In the genomic region with DNA sequence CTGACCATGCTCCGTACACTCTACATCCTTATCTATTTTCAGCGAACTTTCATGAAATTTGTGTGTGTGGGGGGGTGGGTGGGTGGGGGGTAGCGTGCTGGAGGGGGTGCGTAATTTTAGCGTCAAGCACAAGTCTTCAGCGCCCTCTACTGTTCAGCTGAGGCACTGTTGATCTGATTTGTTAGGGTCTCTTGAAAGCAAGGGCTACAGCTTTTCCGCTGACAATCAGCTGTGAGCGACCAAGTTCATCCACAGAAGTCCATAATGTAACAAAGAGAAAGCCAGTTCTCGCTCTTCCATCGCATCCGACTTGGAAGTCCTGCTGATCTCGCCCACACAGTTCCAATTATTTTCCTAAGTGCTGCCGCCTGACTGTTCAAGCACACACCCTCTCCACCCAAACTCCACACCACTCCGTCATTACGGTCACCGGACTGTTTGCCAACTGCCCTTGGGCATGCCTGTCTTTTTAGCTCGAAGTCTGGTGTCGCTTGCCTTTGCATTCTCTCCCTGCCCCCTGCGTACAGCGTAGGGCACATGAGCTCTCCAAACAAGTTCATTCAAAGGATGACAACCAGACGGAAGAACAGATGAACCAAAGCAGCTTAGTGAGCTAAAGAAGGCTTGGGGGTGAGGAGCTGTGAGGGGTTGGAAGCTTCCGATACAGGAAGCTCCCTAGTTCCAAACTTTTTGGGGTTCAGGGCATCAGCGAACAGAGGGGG, we compare ENCODE assay signal across 8 mouse cellular contexts. TPM values are rescaled to one million over a fixed set of nuclear protein-coding genes. Genes with fewer than 3 reads are reported as not detected.
DNase-seq lines count a peak whose midpoint lies in the region; ATAC-seq and TF ChIP-seq lines count a peak whose summit lies in the region.

No protein-coding gene starts in this region.

- no peaks in the 10 kb centered on the region for H3K9me3 ChIP-seq in heart, embryonic 15.5 days (replicated peaks)

- TF ChIP-seq POLR2A in thymus, adult 2 months (IDR thresholded peaks at IDR 0.05; ENCODE audit: control insufficient read depth, extremely low read depth, insufficient read depth, low read length, poor library complexity) = no peak

- peak; percentile 73 to 80 for DNase-seq in cerebellum, postnatal 10 days
- no peak for DNase-seq in cerebellum, adult 11 months
- DNase-seq in thymus, adult 2 months = peak; percentile 32
- no peak for DNase-seq in thymus, adult 18-20 months
- DNase-seq in layer of hippocampus, postnatal 25 days (ENCODE audit: extremely low spot score in 1 of 2, low spot score in 1 of 2) = peak; percentile 41 to 65
- peak; percentile 55 for DNase-seq in naive thymus-derived CD4-positive, alpha-beta T cell, adult 2 months (ENCODE audit: low read depth)
- no peak for DNase-seq in urinary bladder, adult 18-20 months (ENCODE audit: low spot score in 2 of 2)

- H3K27me3 ChIP-seq in thymus, adult 2 months (ENCODE audit: control insufficient read depth, insufficient read depth, low read length) = no peaks in the 10 kb centered on the region
- H3K27me3 ChIP-seq in heart, embryonic 15.5 days = peaks cover 12% of the 10 kb centered on the region; the same call in 1 of the 2 replicates

- WGBS in thymus, adult 2 months = 50% methylated on average over 23 of the region's 23 CpGs
- WGBS in heart, embryonic 15.5 days = 31% methylated on average over 23 of the region's 23 CpGs

- ATAC-seq in heart, embryonic 15.5 days (replicated peaks; ENCODE audit: insufficient number of reproducible peaks, insufficient read depth, low FRiP score, low read depth) = no peak

- no peak for TF ChIP-seq CTCF in thymus, adult 2 months (IDR thresholded peaks at IDR 0.05; ENCODE audit: borderline replicate concordance, control insufficient read depth, extremely low read depth, insufficient read depth, low read length, poor library complexity)

- H3K4me3 ChIP-seq in thymus, adult 2 months (ENCODE audit: control insufficient read depth, insufficient read depth, low read length) = no peak overlapping the region
- 0 out of 2 replicates have a peak overlapping the region, but pooled peaks have one; percentile 5 for H3K4me3 ChIP-seq in heart, embryonic 15.5 days

- H3K4me1 ChIP-seq in thymus, adult 2 months (replicated peaks; ENCODE audit: control insufficient read depth, insufficient read depth, low read length) = no peaks in the 10 kb centered on the region
- peaks cover 13% of the 10 kb centered on the region for H3K4me1 ChIP-seq in heart, embryonic 15.5 days (replicated peaks)

- no peak overlapping the region for H3K27ac ChIP-seq in thymus, adult 2 months (ENCODE audit: control insufficient read depth, insufficient read depth, low read length)
- no peak overlapping the region for H3K27ac ChIP-seq in heart, embryonic 15.5 days

- H3K4me2 ChIP-seq in heart, embryonic 15.5 days = peak overlapping the region; percentile 36

- no peaks in the 10 kb centered on the region for H3K36me3 ChIP-seq in thymus, adult 2 months (ENCODE audit: control insufficient read depth, insufficient read depth, low read length)
- no peaks in the 10 kb centered on the region for H3K36me3 ChIP-seq in heart, embryonic 15.5 days

- no peak overlapping the region for H3K9ac ChIP-seq in heart, embryonic 15.5 days

RNA-seq across cellular contexts. Expression of a gene that starts 19.1 kb away (rescaled TPM):
- polyA plus RNA-seq in thymus, adult 2 months (2012; rRNA removed) = 2.7 and 3.3 TPM in 2 replicates
- 1.5 and 3.7 TPM in 2 replicates for polyA plus RNA-seq in heart, embryonic 15.5 days (2015; fragmentation: Nextera tagmentation; extraction: Ambion mirVana)
- total RNA-seq in layer of hippocampus, postnatal 25 days (2021) = 10 to 100 TPM; 73.1 to 84.5 TPM

Comparison
In these comparisons a context has a peak if more than half of its experiments do, and no peak if none do; other contexts are left out.
1. DNase-seq: peak in cerebellum, postnatal 10 days (2 of 2), thymus, adult 2 months (single experiment), layer of hippocampus, postnatal 25 days (2 of 2) and naive thymus-derived CD4-positive, alpha-beta T cell, adult 2 months (single experiment); none in cerebellum, adult 11 months (single experiment), thymus, adult 18-20 months (0 of 2) and urinary bladder, adult 18-20 months (0 of 2).